Mouse (Mus musculus): Measurements from ENCODE around the gene Ace3. TPM values are rescaled to one million over a fixed set of nuclear protein-coding genes. Genes with fewer than 3 reads are reported as not detected.

Gene Ace3
- polyA plus RNA-seq, 1 experiment: not detected

DNA sequence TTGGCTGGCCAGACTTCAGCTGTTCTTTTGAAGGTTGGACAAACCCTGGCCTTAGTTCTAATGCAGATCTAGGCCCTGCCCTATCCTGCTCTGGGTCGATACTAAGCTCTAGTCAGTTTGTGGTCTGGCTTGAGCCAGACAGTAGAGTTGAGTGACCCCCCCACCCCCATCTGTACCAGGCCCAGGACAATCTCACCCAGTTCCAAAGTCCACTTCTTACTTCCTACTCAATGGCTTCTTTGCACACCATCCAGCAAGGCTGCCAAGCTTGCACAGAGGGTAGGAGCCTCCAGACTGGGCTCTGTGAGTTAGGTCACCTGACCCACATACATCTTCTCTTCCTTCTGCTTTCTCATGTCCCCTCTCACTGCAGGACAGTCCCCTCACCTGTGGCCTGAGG is 10.1 kb downstream of the Ace3 start:
- Histone ChIP-seq H3ac (ENCODE audit: control insufficient read depth, insufficient read length, low read depth) (no peak overlapping the region), H3K27me3 (ENCODE audit: control insufficient read depth, insufficient read depth, insufficient read length) (peaks cover 31% of the 10 kb centered on the region), H3K4me3 (ENCODE audit: insufficient read depth, poor library complexity, severe bottlenecking) (no peak overlapping the region), H3K79me2 (ENCODE audit: control insufficient read depth, insufficient read depth) (no peaks in the 10 kb centered on the region), H3K79me3 (ENCODE audit: low read depth) (no peaks in the 10 kb centered on the region), H3K36me3 (ENCODE audit: control insufficient read depth, insufficient read depth) (no peaks in the 10 kb centered on the region)
- TF ChIP-seq MAX (IDR thresholded peaks at IDR 0.05) (no peak), USF1 (IDR thresholded peaks at IDR 0.05; ENCODE audit: low read depth) (no peak), MYOG (IDR thresholded peaks at IDR 0.05; ENCODE audit: control insufficient read depth, extremely low read depth, insufficient read length) (no peak), CEBPB (IDR thresholded peaks at IDR 0.05; ENCODE audit: low read depth) (no peak), FOSL1 (IDR thresholded peaks at IDR 0.05; ENCODE audit: insufficient read depth, low read length, poor library complexity, severe bottlenecking) (no peak)

DNA sequence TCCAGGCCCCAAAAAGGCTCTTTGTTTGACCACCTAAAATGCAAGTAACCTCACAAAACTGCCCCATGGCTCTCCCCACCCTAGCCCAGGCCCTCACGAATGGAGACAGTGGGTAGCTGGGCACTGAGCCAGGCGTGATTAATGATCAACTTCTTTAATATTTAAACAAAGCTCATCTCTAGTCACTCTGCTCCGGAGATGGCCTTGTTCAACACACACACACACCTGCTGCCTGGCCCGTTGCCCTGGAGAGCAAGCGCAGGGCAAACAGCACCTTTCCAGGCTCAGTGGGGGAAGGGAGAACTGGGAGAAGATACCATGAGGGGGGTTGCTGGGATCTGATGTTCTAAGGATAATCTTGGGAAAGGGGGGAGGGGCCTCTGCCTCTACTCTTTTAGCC is 11.5 kb downstream of the Ace3 start:
- no peaks in the 10 kb centered on the region for H3K79me3 ChIP-seq (ENCODE audit: low read depth)
- H3K4me3 ChIP-seq (ENCODE audit: insufficient read depth, poor library complexity, severe bottlenecking): no peak overlapping the region
- no peak overlapping the region for H3ac ChIP-seq (ENCODE audit: control insufficient read depth, insufficient read length, low read depth)
- H3K79me2 ChIP-seq (ENCODE audit: control insufficient read depth, insufficient read depth): no peaks in the 10 kb centered on the region
- TF ChIP-seq USF1 (IDR thresholded peaks at IDR 0.05; ENCODE audit: low read depth): no peak
- TF ChIP-seq MAX (IDR thresholded peaks at IDR 0.05): no peak
- TF ChIP-seq MYOG (IDR thresholded peaks at IDR 0.05; ENCODE audit: control insufficient read depth, extremely low read depth, insufficient read length): no peak
- TF ChIP-seq CTCF (IDR thresholded peaks at IDR 0.05; ENCODE audit: control insufficient read depth, insufficient read depth, insufficient read length): no peak
- peaks cover 42% of the 10 kb centered on the region for H3K27me3 ChIP-seq (ENCODE audit: control insufficient read depth, insufficient read depth, insufficient read length)
- H3K36me3 ChIP-seq (ENCODE audit: control insufficient read depth, insufficient read depth): no peaks in the 10 kb centered on the region

GRCm38 (mm10) chr11:106007821-106008220 is 13.3 kb downstream of the Ace3 start, which contains the start of gene Kcnh6:
Kcnh6 (plus strand) TSS chr11:106008124.
- TF ChIP-seq MAX (IDR thresholded peaks at IDR 0.05) (peak; percentile 84), CTCF (IDR thresholded peaks at IDR 0.05; ENCODE audit: control insufficient read depth, insufficient read depth, insufficient read length) (no peak)
- H3K27me3 ChIP-seq (ENCODE audit: control insufficient read depth, insufficient read depth, insufficient read length): peaks cover 52% of the 10 kb centered on the region
- no peaks in the 10 kb centered on the region for H3K36me3 ChIP-seq (ENCODE audit: control insufficient read depth, insufficient read depth)
- no peak within 1 kb of the TSS for H3K4me3 ChIP-seq (ENCODE audit: insufficient read depth, poor library complexity, severe bottlenecking)
- no peaks in the 10 kb centered on the region for H3K79me2 ChIP-seq (ENCODE audit: control insufficient read depth, insufficient read depth)
- no peaks in the 10 kb centered on the region for H3K79me3 ChIP-seq (ENCODE audit: low read depth)
- peak within 1 kb of the TSS; percentile 50 for H3ac ChIP-seq (ENCODE audit: control insufficient read depth, insufficient read length, low read depth)

DNA sequence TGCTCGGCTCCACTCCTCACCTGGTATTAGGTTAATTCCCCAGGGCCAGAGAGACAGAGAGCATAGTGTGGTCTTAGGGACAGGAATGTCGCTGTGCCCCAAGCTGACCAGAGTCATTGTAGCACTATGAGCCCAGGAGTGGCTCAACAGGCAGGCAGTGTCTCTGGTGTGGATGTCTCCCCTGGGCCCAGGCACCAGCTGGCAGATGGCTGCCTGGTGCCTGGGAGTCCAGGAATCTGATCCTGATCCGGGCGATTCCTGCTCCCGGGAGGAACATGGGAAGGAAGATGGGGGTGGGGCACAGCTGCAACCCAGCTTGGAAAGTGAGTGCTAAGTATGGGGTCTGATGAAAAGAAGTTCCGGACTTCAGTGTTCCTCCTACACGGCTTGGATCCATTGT is 18.2 kb downstream of the Ace3 start:
- H3K36me3 ChIP-seq (ENCODE audit: control insufficient read depth, insufficient read depth): no peaks in the 10 kb centered on the region
- no peaks in the 10 kb centered on the region for H3K79me3 ChIP-seq (ENCODE audit: low read depth)
- H3K27me3 ChIP-seq (ENCODE audit: control insufficient read depth, insufficient read depth, insufficient read length): peaks cover 81% of the 10 kb centered on the region
- TF ChIP-seq CTCF (IDR thresholded peaks at IDR 0.05; ENCODE audit: control insufficient read depth, insufficient read depth, insufficient read length) (no peak), MYOD1 (IDR thresholded peaks at IDR 0.05; ENCODE audit: control insufficient read depth, insufficient read length, low read depth) (no peak), CEBPB (IDR thresholded peaks at IDR 0.05; ENCODE audit: low read depth) (no peak), MYOG (IDR thresholded peaks at IDR 0.05; ENCODE audit: control insufficient read depth, extremely low read depth, insufficient read length) (no peak), USF1 (IDR thresholded peaks at IDR 0.05; ENCODE audit: low read depth) (no peak), MAX (IDR thresholded peaks at IDR 0.05) (no peak), FOSL1 (IDR thresholded peaks at IDR 0.05; ENCODE audit: insufficient read depth, low read length, poor library complexity, severe bottlenecking) (no peak)
- no peak overlapping the region for H3K4me3 ChIP-seq (ENCODE audit: insufficient read depth, poor library complexity, severe bottlenecking)
- no peaks in the 10 kb centered on the region for H3K79me2 ChIP-seq (ENCODE audit: control insufficient read depth, insufficient read depth)
- no peak overlapping the region for H3ac ChIP-seq (ENCODE audit: control insufficient read depth, insufficient read length, low read depth)

DNA sequence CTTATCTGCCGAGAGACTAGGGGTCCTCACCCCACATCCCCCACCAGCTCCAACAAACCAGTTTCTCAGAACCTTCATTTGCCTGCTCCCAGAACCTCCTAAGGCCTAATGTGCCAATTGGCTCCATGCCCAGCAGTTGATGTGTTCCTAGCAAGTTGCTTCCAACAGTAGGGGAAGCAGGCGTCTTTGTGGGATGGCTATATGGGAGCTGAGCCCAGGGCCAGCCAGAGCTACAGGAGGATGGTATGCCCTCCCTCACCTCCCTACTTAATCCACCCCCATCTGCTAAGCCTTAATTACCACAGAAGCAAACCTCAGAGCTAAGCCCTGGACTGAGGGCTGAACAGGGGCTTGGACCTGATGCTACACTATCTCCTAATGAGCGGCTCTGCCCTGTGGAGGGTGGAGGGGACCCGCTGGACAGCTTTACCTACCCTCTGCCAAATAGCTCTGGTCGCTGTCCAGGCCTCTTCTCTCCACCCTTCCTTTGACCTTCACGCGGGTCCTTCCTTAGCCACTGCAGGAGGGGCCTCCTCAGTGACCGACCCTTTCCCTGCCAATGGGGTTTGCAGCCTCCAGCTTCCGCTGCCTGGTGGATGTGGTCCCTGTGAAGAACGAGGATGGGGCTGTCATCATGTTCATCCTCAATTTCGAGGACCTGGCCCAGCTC is 19.2 kb downstream of the Ace3 start:
- Histone ChIP-seq H3K36me3 (ENCODE audit: control insufficient read depth, insufficient read depth) (no peaks in the 10 kb centered on the region), H3K27me3 (ENCODE audit: control insufficient read depth, insufficient read depth, insufficient read length) (peaks cover 77% of the 10 kb centered on the region), H3K79me3 (ENCODE audit: low read depth) (no peaks in the 10 kb centered on the region), H3K4me3 (ENCODE audit: insufficient read depth, poor library complexity, severe bottlenecking) (no peak overlapping the region), H3ac (ENCODE audit: control insufficient read depth, insufficient read length, low read depth) (no peak overlapping the region), H3K79me2 (ENCODE audit: control insufficient read depth, insufficient read depth) (no peaks in the 10 kb centered on the region)
- TF ChIP-seq CTCF (IDR thresholded peaks at IDR 0.05; ENCODE audit: control insufficient read depth, insufficient read depth, insufficient read length) (no peak), MYOG (IDR thresholded peaks at IDR 0.05; ENCODE audit: control insufficient read depth, extremely low read depth, insufficient read length) (no peak), USF1 (IDR thresholded peaks at IDR 0.05; ENCODE audit: low read depth) (no peak), CEBPB (IDR thresholded peaks at IDR 0.05; ENCODE audit: low read depth) (no peak), MYOD1 (IDR thresholded peaks at IDR 0.05; ENCODE audit: control insufficient read depth, insufficient read length, low read depth) (no peak), MAX (IDR thresholded peaks at IDR 0.05) (no peak), FOSL1 (IDR thresholded peaks at IDR 0.05; ENCODE audit: insufficient read depth, low read length, poor library complexity, severe bottlenecking) (no peak)

DNA sequence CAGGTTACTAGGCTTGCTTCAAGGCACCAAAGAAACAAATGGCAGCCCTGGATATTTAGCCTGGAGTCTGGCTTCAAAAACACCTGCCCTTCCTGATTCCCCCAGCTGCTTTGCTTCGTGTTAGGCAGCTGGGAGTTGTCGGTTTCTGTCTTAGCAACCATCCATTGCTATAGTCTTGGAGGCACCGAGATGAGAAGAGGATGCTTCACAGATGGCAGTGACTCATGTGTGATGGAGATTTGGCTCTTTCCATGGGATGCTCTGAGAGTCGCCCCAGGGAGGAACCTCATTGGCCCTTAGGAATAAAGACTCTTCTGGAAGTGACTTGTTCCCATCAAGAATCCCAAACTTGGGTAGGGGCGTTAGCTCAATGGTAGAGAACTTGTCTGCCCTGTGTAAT is 22.0 kb downstream of the Ace3 start:
- TF ChIP-seq CTCF (IDR thresholded peaks at IDR 0.05; ENCODE audit: control insufficient read depth, insufficient read depth, insufficient read length): no peak
- TF ChIP-seq MYOG (IDR thresholded peaks at IDR 0.05; ENCODE audit: control insufficient read depth, extremely low read depth, insufficient read length): no peak
- TF ChIP-seq FOSL1 (IDR thresholded peaks at IDR 0.05; ENCODE audit: insufficient read depth, low read length, poor library complexity, severe bottlenecking): no peak
- no peak for TF ChIP-seq CEBPB (IDR thresholded peaks at IDR 0.05; ENCODE audit: low read depth)
- no peak for TF ChIP-seq MAX (IDR thresholded peaks at IDR 0.05)
- TF ChIP-seq USF1 (IDR thresholded peaks at IDR 0.05; ENCODE audit: low read depth): no peak
- TF ChIP-seq MYOD1 (IDR thresholded peaks at IDR 0.05; ENCODE audit: control insufficient read depth, insufficient read length, low read depth): no peak
- Histone ChIP-seq H3K79me3 (ENCODE audit: low read depth) (no peaks in the 10 kb centered on the region), H3K79me2 (ENCODE audit: control insufficient read depth, insufficient read depth) (no peaks in the 10 kb centered on the region), H3K4me3 (ENCODE audit: insufficient read depth, poor library complexity, severe bottlenecking) (no peak overlapping the region), H3K36me3 (ENCODE audit: control insufficient read depth, insufficient read depth) (no peaks in the 10 kb centered on the region), H3K27me3 (ENCODE audit: control insufficient read depth, insufficient read depth, insufficient read length) (peaks cover 82% of the 10 kb centered on the region), H3ac (ENCODE audit: control insufficient read depth, insufficient read length, low read depth) (no peak overlapping the region)
